ENCODE assay signal across 20 mouse cellular contexts in genomic region chr10:33080254-33080653, GRCm38 (mm10). TPM values are rescaled to one million over a fixed set of nuclear protein-coding genes. Genes with fewer than 3 reads are reported as not detected.
DNase-seq lines count a peak whose midpoint lies in the region; ATAC-seq lines count a peak whose summit lies in the region.
"Had no signal": no experiment of that assay in that cellular context is flagged by ENCODE, and none has a peak within 500 bp of the region (broad histone marks: within the 10 kb centered on the region; RNA-seq: fewer than 3 reads in every experiment).

Gene Trdn, plus strand, starts transcription at chr10:33080554.

- H3K36me3 ChIP-seq in neural tube, embryonic 15.5 days = no peaks in the 10 kb centered on the region
- H3K36me3 ChIP-seq: G1E; stomach, embryonic 15.5 days had no signal

- H3K4me1 ChIP-seq in neural tube, embryonic 15.5 days = no peaks in the 10 kb centered on the region
- H3K4me1 ChIP-seq: stomach, embryonic 15.5 days had no signal

- no peak for ATAC-seq in neural tube, embryonic 15.5 days (ENCODE audit: low FRiP score)
- ATAC-seq: forebrain, embryonic 16.5 days had no signal

- H3K9ac ChIP-seq in neural tube, embryonic 15.5 days (replicated peaks) = no peak within 1 kb of the TSS
- H3K9ac ChIP-seq: liver, embryonic 14.5 days; stomach, embryonic 15.5 days had no signal

- H3K4me2 ChIP-seq in neural tube, embryonic 15.5 days = no peak within 1 kb of the TSS
- H3K4me2 ChIP-seq: stomach, embryonic 15.5 days had no signal

- no peak within 1 kb of the TSS for H3K4me3 ChIP-seq in neural tube, embryonic 15.5 days (replicated peaks)
- H3K4me3 ChIP-seq: erythroblast, embryonic 14.5 days; stomach, embryonic 15.5 days had no signal

- H3K27me3 ChIP-seq in neural tube, embryonic 15.5 days (replicated peaks) = no peaks in the 10 kb centered on the region
- H3K27me3 ChIP-seq: stomach, embryonic 15.5 days had no signal

- DNase-seq in urinary bladder, adult 2 months (ENCODE audit: low spot score) = no peak
- DNase-seq in urinary bladder, postnatal 14 days (ENCODE audit: low spot score) = no peak
- DNase-seq in heart, adult 8-10 months (ENCODE audit: low spot score) = no peak
- DNase-seq in heart, postnatal 10 days = no peak
- no peak for DNase-seq in T-cell, adult 2 months (ENCODE audit: low spot score)
- no peak for DNase-seq in layer of hippocampus, adult 8-10 months (ENCODE audit: low spot score in 2 of 2)
- DNase-seq: adrenal gland, postnatal 14 days; cerebellum, adult 8-10 months; left cerebral cortex, postnatal 4 days; lung, postnatal 10 days; right cerebral cortex, adult 18-20 months had no signal

- H3K9me3 ChIP-seq in neural tube, embryonic 15.5 days (replicated peaks) = no peaks in the 10 kb centered on the region
- H3K9me3 ChIP-seq: G1E; stomach, embryonic 15.5 days had no signal

- H3K27ac ChIP-seq in neural tube, embryonic 15.5 days (replicated peaks) = no peak within 1 kb of the TSS
- H3K27ac ChIP-seq: liver, embryonic 14.5 days; stomach, embryonic 15.5 days had no signal

- intact Hi-C loops in heart, postnatal 10 days (cut with DNase I) = no loop called here

- WGBS in neural tube, embryonic 15.5 days = 90% methylated on average over 1 of the region's 1 CpGs

RNA-seq across cellular contexts. Expression of gene Trdn, which starts in this region (rescaled TPM):
- 10.8 and 20.2 TPM in 2 replicates for polyA plus RNA-seq in urinary bladder, adult 2 months (2012; rRNA removed)
- 100 to 1,000 TPM; 341 to 381 (median 355) TPM for total RNA-seq in heart, adult 8-10 months (2022)
- total RNA-seq in heart, postnatal 10 days (2021) = 100 to 1,000 TPM; 287 to 319 TPM
- total RNA-seq in layer of hippocampus, adult 8-10 months (2022) = under 1 TPM in 2 of 4 experiments, not detected in 2; 0.33 to 0.39 TPM
- polyA plus RNA-seq in neural tube, embryonic 15.5 days (2015; fragmentation: Nextera tagmentation; extraction: Ambion mirVana) = 0.74 and 1.7 TPM in 2 replicates
- total RNA-seq: adrenal gland, postnatal 14 days; granulocyte monocyte progenitor cell, adult 5-6 weeks; left cerebral cortex, postnatal 4 days; megakaryocyte-erythroid progenitor cell, adult 5-6 weeks had no signal
- polyA plus RNA-seq: erythroblast, embryonic 14.5 days; G1E; kidney, embryonic 14.5 days; liver, embryonic 14.5 days had no signal

Comparison
In these comparisons a context has a peak if more than half of its experiments do, and no peak if none do; other contexts are left out.
1. RNA of gene Trdn (total RNA-seq): 341 to 381 TPM in heart, adult 8-10 months and 287 to 319 TPM in heart, postnatal 10 days; 0.33 to 0.39 TPM in layer of hippocampus, adult 8-10 months; every median in the first group is over 100 times any median in the second.